Mouse (Mus musculus) cerebellum, adult 11-12 months (tissue): ENCODE results near the gene Mapre1.
"Not testable (repeated sequence)": the region's sequence is repeated elsewhere in the genome, so short reads cannot be mapped to it uniquely, and the experiment has no call there.

Experiments used
- DNase-seq: peaks from one replicate; pipeline ENCODE4 v3.0.0; 2022

Gene Mapre1

GRCm38 (mm10) chr2:153740500-153741436 lies at the start of gene Mapre1:
Mapre1 (plus strand) TSS chr2:153741274.
- peak; percentile 100 for DNase-seq

DNA sequence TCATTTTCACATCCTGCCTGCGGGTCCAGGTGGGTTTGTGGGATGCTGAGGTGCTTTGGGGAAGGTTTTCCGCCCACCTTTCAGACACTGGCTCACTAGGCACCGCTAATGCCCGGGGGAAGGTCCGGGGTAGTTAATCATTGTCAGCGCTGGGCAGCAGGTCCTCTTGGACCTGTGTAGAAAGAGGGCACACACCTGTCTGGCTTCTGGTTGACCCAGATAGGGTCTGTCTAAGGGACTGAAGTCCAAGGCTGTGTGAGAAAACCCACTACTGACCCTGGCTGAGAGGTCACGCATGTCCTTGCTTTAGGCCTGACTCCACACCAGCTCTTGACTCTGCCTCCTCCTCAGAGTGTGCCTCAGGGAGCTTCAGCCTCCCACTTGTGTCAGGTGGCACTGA lies 47.7 kb upstream of the Mapre1 start:
- DNase-seq = not testable (repeated sequence)

GRCm38 (mm10) chr2:153694462-153695085 lies 46.5 kb upstream of the Mapre1 start:
- no peak for DNase-seq

DNA sequence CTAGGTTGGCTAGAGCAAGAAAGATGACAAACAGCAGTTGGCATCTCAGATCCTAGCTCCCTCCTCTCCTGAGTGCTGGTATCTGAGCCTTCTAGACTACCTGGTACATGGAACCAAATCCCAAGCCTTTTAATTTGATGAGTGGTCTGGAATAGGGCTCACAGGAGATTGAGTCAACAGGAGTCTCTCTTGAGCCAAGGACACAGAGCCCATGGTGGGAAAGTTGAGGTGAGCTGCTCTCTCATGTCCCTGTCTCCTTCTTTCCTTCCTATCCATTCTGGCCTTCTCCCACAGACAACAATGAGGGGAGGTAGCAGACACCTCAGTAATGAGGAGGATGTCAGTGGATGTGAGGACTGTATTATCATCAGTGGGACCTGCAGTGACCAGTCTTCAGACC lies 44.7 kb upstream of the Mapre1 start, which contains the start of gene Dnmt3c:
Gene Dnmt3c, plus strand, starts transcription at position 301 of the 400 bp plus-strand sequence.
- no peak for DNase-seq

DNA sequence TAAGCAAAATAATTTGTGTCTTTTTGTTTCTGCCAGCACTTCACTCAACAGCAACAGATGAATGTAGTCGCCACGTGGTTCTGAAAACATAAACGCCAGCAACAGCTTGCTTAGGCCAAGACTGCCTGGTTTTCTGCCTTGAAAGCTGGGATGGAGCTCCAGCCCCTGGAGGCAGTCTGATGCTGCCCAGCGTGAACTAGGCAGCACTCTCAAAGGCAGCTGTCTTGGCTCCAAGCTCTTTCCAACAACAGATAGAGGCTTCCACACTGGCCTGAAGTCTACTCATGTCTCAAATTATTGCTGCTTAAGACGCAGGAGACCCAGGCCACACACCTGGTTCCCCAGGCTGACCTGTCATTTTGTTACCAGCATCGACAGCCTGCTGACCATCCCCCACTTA lies 37.7 kb upstream of the Mapre1 start:
- DNase-seq = no peak

DNA sequence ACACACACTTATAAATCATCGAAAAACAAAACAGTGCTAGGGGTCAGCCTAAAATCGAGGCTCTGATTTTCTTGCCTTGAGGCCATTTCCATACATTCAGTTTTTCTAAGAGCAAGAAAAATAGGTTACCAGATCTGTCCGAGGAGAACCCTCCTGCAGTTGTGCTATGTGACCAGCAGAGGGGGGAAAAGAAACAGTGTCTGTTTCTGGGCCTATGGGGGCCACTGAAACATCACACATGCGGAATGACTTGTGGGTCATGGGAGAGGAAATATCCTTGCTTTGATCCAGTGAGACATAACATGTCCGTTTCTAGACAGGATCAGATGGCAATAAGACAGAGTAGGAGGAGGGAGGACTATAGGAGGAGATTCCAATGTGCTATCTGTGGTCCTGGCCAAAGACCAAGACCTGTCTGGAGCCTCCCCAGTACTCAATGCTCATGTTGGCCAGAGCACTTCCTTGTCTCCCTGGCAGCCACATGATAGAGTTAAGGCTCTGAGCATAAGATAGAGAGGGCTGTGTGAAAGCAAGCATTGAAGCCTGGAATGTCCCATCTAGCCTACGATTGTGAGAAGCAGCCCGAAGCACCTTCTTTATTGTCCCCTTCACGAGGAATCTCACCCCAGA lies 30.3 kb upstream of the Mapre1 start:
- no peak for DNase-seq

- peak; percentile 6 for DNase-seq
These were observed 28.4 kb upstream of the Mapre1 start for GRCm38 (mm10) chr2:153712646-153713091.

DNA sequence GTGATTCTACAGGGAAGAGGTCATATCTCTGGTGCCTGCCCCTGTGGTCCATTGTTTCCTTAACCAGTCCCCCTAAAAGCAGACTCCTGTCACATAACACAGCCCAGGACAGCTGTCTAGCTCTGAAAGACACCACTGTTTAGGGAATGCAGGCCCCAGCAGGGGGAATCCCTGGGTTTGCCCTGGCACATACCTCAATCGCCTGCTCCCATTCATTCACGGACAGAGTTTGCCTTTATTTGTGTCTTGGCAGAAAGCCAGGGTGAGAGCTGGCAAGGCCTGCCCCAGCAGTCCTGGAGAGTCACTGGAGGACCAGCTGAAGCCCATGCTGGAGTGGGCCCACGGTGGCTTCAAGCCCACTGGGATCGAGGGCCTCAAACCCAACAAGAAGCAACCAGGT lies 27.8 kb upstream of the Mapre1 start:
- DNase-seq = peak; percentile 48

GRCm38 (mm10) chr2:153717861-153718260 lies 23.2 kb upstream of the Mapre1 start:
- not testable (repeated sequence) for DNase-seq

- DNase-seq = no peak
These were observed 18.0 kb upstream of the Mapre1 start for GRCm38 (mm10) chr2:153723098-153723497.

GRCm38 (mm10) chr2:153724424-153724823 lies 16.6 kb upstream of the Mapre1 start:
- DNase-seq = no peak

DNA sequence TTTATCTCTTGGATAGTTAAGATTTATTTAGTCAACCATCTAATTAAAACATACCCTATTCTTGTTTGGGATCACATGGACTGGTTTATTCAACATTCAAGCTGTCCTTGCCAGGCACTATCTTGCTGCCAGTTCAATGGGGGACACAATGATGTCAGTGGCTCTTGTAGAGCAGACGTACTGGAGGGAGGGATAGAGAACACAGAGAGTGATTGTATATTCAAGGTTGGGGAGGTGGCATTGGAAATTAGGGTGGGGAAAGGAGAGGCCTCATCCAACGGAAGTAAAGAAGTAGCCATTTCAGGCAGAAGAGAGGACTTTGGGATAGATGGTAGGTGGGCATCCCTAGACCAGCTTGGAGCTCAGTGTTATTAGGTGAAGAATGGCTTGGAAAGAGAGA lies 16.2 kb upstream of the Mapre1 start:
- DNase-seq = no peak

GRCm38 (mm10) chr2:153725291-153725690 lies 15.8 kb upstream of the Mapre1 start:
- DNase-seq = no peak

DNA sequence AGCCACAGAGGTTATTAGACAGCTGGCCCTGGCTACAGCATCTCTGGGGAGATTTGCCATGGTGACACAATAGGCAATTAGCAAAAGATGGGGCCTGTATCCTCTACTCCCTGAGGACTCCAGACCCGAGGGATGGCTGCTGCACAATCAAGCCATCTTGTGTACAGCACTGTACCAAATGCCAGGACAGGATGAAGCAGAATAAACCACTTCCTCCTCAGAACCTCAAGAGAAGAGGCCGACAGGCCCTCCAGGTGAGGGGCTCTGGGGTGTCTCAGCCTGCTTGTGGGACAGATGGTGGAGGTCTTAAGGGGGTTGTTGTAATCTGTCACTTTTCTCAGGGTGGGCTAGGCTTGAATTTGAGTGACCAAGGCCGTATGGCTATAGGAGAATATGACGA lies 7.0 kb upstream of the Mapre1 start:
- no peak for DNase-seq

DNA sequence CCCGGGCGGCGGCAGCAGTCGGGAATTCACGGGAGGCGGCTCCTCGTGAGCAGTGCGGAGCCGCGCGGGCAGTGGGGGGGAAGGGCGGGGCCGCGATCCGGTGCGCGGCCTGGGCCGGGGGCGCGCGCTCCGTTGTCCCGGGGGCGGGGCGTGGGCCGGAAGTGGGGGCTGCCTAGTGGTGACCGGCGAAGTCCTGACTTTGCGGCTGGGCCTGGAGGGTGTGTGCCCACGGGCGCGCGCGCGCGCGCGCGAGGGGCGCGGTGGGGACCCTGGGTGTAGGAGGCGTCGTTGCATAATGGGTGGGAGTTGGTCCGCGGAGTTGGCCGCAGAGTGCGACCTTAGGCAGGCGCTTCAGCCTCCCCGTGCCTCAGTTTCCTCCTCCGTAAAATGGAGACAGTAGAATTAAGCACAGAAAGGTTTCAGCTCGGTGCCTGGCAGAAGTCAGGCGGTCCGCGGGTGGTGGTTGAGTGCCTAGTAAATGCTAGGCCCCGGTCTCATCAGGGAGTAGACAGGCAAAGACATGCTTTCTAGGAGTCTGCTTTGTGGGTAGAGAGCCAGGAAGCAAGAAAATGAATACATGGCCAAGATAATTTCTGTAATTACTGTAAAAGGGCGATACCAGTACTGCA lies 477 bp downstream of the Mapre1 start:
- DNase-seq = no peak

- no peak for DNase-seq
These were observed 6.9 kb downstream of the Mapre1 start for GRCm38 (mm10) chr2:153747994-153748393.

GRCm38 (mm10) chr2:153750363-153750762 lies 9.3 kb downstream of the Mapre1 start:
- no peak for DNase-seq

- no peak for DNase-seq
These were observed 21.0 kb downstream of the Mapre1 start for GRCm38 (mm10) chr2:153762121-153762520.

GRCm38 (mm10) chr2:153767484-153767883 lies 26.4 kb downstream of the Mapre1 start:
- DNase-seq = no peak

DNA sequence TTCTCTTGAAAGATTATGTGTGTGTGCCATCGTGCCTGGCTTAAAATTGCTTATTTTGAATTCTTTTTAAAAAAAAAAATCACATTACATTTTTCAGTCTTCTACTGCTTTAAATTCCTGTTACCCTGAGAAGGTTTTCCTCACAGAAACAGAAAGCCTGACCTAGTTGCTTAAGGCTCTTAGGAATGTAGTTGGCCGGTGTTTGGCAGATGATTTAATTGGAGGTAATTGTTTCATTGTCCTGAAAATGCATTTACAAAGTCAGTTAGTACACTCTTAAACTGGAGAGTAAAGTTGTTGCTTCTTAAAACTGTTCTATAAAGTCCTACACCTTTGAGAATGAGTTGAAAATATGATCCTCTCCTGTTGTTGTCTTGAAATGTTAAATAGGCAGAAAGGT lies 27.8 kb downstream of the Mapre1 start:
- no peak for DNase-seq

DNA sequence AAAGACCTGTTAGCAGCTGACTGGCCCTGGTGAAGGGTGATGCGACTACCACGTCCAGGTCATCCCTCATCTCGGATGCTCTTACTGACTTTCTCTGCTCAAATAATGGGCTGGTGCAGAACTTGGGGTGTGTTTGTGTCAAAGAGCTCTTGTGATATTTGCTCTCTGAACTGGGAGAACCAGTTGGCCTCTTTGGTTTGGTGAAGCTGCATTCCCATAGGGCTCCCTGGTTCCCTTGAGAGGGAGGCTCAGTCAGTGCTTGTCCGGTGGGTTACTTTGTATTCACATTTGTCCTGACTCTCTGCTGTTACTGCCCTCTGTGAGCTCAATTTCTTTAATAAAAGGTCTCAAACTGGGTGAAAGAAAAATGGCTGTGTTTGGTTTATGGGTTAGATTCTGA lies 31.9 kb downstream of the Mapre1 start:
- DNase-seq = no peak

DNA sequence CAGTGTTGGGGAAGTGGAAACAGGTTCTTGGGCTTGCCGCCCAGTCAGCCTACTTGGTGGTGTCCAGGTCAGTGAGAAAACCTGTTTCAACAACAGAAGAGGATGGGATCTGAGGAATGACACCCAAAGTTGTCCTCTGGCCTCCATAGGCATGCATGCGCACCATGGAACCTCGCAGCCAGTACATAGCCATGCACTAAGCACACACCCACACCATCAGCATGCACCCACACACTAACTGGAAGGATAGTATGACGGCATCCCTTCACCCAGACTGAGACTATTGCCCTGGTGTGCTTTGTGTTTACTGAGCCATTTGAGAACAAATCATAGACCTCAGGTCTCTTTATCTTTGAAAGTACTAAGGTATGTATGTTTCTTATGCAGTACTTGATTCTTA lies 34.4 kb downstream of the Mapre1 start:
- no peak for DNase-seq
